ENCODE assay signal across 8 mouse cellular contexts in the genomic region with DNA sequence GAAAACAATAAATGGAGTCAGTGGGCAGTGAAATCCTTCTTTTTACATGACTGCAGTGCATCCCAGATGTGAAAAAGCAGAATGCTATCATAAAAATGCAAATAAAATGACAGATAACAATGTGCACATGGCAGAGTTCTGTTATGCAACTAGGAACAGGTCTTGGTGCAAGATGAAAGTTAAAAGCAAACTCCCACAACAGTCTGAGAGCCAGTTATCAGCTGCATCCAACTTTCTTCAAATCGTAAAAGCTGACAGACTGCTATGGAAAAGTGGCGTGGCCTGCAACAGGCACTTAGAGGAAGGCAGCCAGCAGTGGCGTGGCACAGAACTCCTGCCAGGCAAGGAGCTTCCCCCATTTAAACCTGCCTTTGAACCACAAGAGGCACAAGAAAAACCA. TPM values are rescaled to one million over a fixed set of nuclear protein-coding genes. Genes with fewer than 3 reads are reported as not detected.
DNase-seq lines count a peak whose midpoint lies in the region; ATAC-seq and TF ChIP-seq lines count a peak whose summit lies in the region.

No protein-coding gene starts in this region.

- TF ChIP-seq CTCF in heart, postnatal 0 days (IDR thresholded peaks at IDR 0.05; ENCODE audit: low read depth) = no peak

- H3K27me3 ChIP-seq in heart, embryonic 11.5 days (ENCODE audit: control insufficient read depth, insufficient read depth, low read length) = no peaks in the 10 kb centered on the region
- no peaks in the 10 kb centered on the region for H3K27me3 ChIP-seq in heart, postnatal 0 days (ENCODE audit: control insufficient read depth, insufficient read depth, low read length)
- no peaks in the 10 kb centered on the region for H3K27me3 ChIP-seq in midbrain, embryonic 10.5 days (ENCODE audit: low read depth, poor library complexity, severe bottlenecking)

- H3K4me3 ChIP-seq in heart, embryonic 11.5 days (ENCODE audit: low read depth, low read length) = peak overlapping the region; percentile 89
- H3K4me3 ChIP-seq in heart, postnatal 0 days (ENCODE audit: low read depth, low read length) = peak overlapping the region; percentile 94
- peak overlapping the region; percentile 73 for H3K4me3 ChIP-seq in midbrain, embryonic 10.5 days

- no peak overlapping the region for H3K27ac ChIP-seq in heart, embryonic 11.5 days (ENCODE audit: low read depth, low read length)
- H3K27ac ChIP-seq in heart, postnatal 0 days (ENCODE audit: low read depth) = peak overlapping the region; percentile 95; the same call in 1 of the 2 replicates
- no peak overlapping the region for H3K27ac ChIP-seq in midbrain, embryonic 10.5 days (replicated peaks)

- no peaks in the 10 kb centered on the region for H3K36me3 ChIP-seq in heart, embryonic 11.5 days (ENCODE audit: control insufficient read depth, insufficient read depth, low read length)
- no peaks in the 10 kb centered on the region for H3K36me3 ChIP-seq in heart, postnatal 0 days (replicated peaks; ENCODE audit: control insufficient read depth, insufficient read depth, low read length)
- no peaks in the 10 kb centered on the region for H3K36me3 ChIP-seq in midbrain, embryonic 10.5 days

- peak overlapping the region; percentile 84 for H3K4me2 ChIP-seq in heart, embryonic 11.5 days
- peak overlapping the region; percentile 86 for H3K4me2 ChIP-seq in heart, postnatal 0 days (ENCODE audit: low read depth, low read length)

- DNase-seq in heart, adult 8-10 months (ENCODE audit: low spot score) = no peak
- DNase-seq in MN1 (ENCODE audit: low spot score) = peak; percentile 22
- no peak for DNase-seq in heart, postnatal 0 days (ENCODE audit: low spot score)
- no peak for DNase-seq in midbrain, embryonic 10.5 days (ENCODE audit: low spot score)
- no peak for DNase-seq in cerebellum, adult 9-10 months
- no peak for DNase-seq in adrenal gland, postnatal 4 days (ENCODE audit: low spot score in 2 of 2)

- TF ChIP-seq EP300 in heart, postnatal 0 days (IDR thresholded peaks at IDR 0.05; ENCODE audit: low read depth) = no peak

- no peak for ATAC-seq in heart, embryonic 11.5 days (replicated peaks; ENCODE audit: insufficient number of reproducible peaks, low FRiP score, low TSS enrichment)
- ATAC-seq in heart, postnatal 0 days (ENCODE audit: insufficient read depth, low read depth) = no peak
- no peak for ATAC-seq in granulocyte monocyte progenitor cell, adult 5-6 weeks (replicated peaks; ENCODE audit: poor library complexity, severe bottlenecking)

- WGBS in heart, embryonic 11.5 days (ENCODE audit: insufficient replicate concordance) = 26% methylated on average over 3 of the region's 3 CpGs
- 7% methylated on average over 3 of the region's 3 CpGs for WGBS in heart, postnatal 0 days
- WGBS in midbrain, embryonic 10.5 days = 53% methylated on average over 3 of the region's 3 CpGs

- peaks cover 39% of the 10 kb centered on the region for H3K4me1 ChIP-seq in heart, embryonic 11.5 days (ENCODE audit: control insufficient read depth, insufficient read depth, low read length)
- H3K4me1 ChIP-seq in heart, postnatal 0 days (ENCODE audit: control insufficient read depth, insufficient read depth) = peaks cover 50% of the 10 kb centered on the region
- peaks cover 59% of the 10 kb centered on the region for H3K4me1 ChIP-seq in midbrain, embryonic 10.5 days

- no peaks in the 10 kb centered on the region for H3K9me3 ChIP-seq in heart, embryonic 11.5 days (replicated peaks; ENCODE audit: control insufficient read depth, low read length)
- H3K9me3 ChIP-seq in heart, postnatal 0 days (replicated peaks; ENCODE audit: control insufficient read depth, low read length) = no peaks in the 10 kb centered on the region
- H3K9me3 ChIP-seq in midbrain, embryonic 10.5 days (replicated peaks) = no peaks in the 10 kb centered on the region

- H3K9ac ChIP-seq in heart, embryonic 11.5 days (ENCODE audit: low read depth, low read length) = peak overlapping the region; percentile 94; the same call in 1 of the 2 replicates
- peak overlapping the region; percentile 98 for H3K9ac ChIP-seq in heart, postnatal 0 days (replicated peaks; ENCODE audit: low read depth, low read length)

RNA-seq across cellular contexts. Expression of gene Pik3r1, which starts 2.0 kb away (rescaled TPM):
- polyA plus RNA-seq in heart, embryonic 11.5 days (2014; fragmentation: Nextera tagmentation; extraction: Ambion mirVana) = 11.5 and 16.6 TPM in 2 replicates
- 100 to 1,000 TPM; 107 to 140 (median 112) TPM for total RNA-seq in heart, adult 8-10 months (2022)
- total RNA-seq in heart, postnatal 0 days (2014; rRNA removed; ENCODE audit: low replicate concordance) = 31.6 and 33.8 TPM in 2 replicates
- 13.6 and 16.3 TPM in 2 replicates for polyA plus RNA-seq in heart, postnatal 0 days (2015; fragmentation: Nextera tagmentation; extraction: Ambion mirVana)
- polyA plus RNA-seq in midbrain, embryonic 10.5 days (2016; fragmentation: Nextera tagmentation; extraction: Ambion mirVana) = 14.8 and 16.4 TPM in 2 replicates
- total RNA-seq in granulocyte monocyte progenitor cell, adult 5-6 weeks (2014; fragmentation: Nextera tagmentation) = 62.1 and 70.9 TPM in 2 replicates
- 84.2 and 102 TPM in 2 replicates for total RNA-seq in granulocyte monocyte progenitor cell, adult 5-6 weeks (2017)
- total RNA-seq in adrenal gland, postnatal 4 days (2021) = 100 to 1,000 TPM; 122 to 130 TPM
